Mouse (Mus musculus) hindbrain, embryonic 11.5 days (tissue): Measurements from ENCODE around the gene Mindy4. TPM values are rescaled to one million over a fixed set of nuclear protein-coding genes. Genes with fewer than 3 reads are reported as not detected.
A peak's percentile ranks its signal among the peaks of the same experiment; 100 is the strongest.

Experiments
- ATAC-seq: fragments of 200-750 bp; cut with Nextera tagmentation; 2 replicates; pipeline ENCODE4 v1.8.0; 2017; ENCODE audit warnings: mild to moderate bottlenecking, moderate TSS enrichment, moderate library complexity; ENCODE audit not compliant: low FRiP score
- DNase-seq: peaks from one replicate; pipeline ENCODE4 v3.0.0-alpha.2; 2015; ENCODE audit warnings: low spot score
- H3K27ac ChIP-seq: fragments of 300-500 bp; sonication (generic); 2 replicates; pipeline ENCODE4 v1.5.1; 2014; ENCODE audit warnings: mild to moderate bottlenecking, low read depth, low read length
- H3K27me3 ChIP-seq: fragments of 300-500 bp; sonication (generic); 2 replicates; pipeline ENCODE4 v1.6.1; 2014; ENCODE audit warnings: mild to moderate bottlenecking, low read length, moderate library complexity, mixed read lengths; ENCODE audit not compliant: control insufficient read depth, insufficient read depth
- H3K36me3 ChIP-seq: fragments of 300-500 bp; sonication (generic); 2 replicates; pipeline ENCODE4 v1.6.1; 2014; ENCODE audit warnings: mild to moderate bottlenecking, low read length, moderate library complexity, mixed read lengths; ENCODE audit not compliant: control insufficient read depth, insufficient read depth
- H3K4me1 ChIP-seq: fragments of 300-500 bp; sonication (generic); replicated peaks from 2 replicates; pipeline ENCODE4 v1.6.1; 2014; ENCODE audit warnings: low read length, mixed read lengths; ENCODE audit not compliant: control insufficient read depth, insufficient read depth
- H3K4me2 ChIP-seq: fragments of 300-500 bp; sonication (generic); replicated peaks from 2 replicates; pipeline ENCODE4 v1.6.1; 2014; ENCODE audit warnings: mild to moderate bottlenecking, low read depth, low read length
- H3K4me3 ChIP-seq: fragments of 300-500 bp; sonication (generic); 2 replicates; pipeline ENCODE4 v1.5.1; 2014; ENCODE audit warnings: low read depth, low read length
- H3K9ac ChIP-seq: fragments of 300-500 bp; sonication (generic); 2 replicates; pipeline ENCODE4 v1.6.1; 2014; ENCODE audit warnings: low read depth, low read length
- H3K9me3 ChIP-seq: fragments of 300-500 bp; sonication (generic); 2 replicates; pipeline ENCODE4 v1.6.1; 2016; ENCODE audit warnings: low read length; ENCODE audit not compliant: control insufficient read depth
- WGBS: fragments of 180-500 bp; shearing (Covaris S2); extraction: QIAGEN DNeasy Blood & Tissue Kit; methylation state at CpG from one replicate; pipeline ENCODE4 v1.1.7; 2014; 5-methylcytosine and 5-hydroxymethylcytosine counted together
- polyA plus RNA-seq: library from polyadenylated mRNA; unstranded; fragments of >200 nt; fragmentation: Nextera tagmentation; extraction: Ambion mirVana; gene quantifications from 2 replicates; pipeline ENCODE4 v1.2.1, GENCODE M21; 2014

Mindy4 gene
- polyA plus RNA-seq, 1 experiment from 2014 or later: 12.6 TPM

DNA sequence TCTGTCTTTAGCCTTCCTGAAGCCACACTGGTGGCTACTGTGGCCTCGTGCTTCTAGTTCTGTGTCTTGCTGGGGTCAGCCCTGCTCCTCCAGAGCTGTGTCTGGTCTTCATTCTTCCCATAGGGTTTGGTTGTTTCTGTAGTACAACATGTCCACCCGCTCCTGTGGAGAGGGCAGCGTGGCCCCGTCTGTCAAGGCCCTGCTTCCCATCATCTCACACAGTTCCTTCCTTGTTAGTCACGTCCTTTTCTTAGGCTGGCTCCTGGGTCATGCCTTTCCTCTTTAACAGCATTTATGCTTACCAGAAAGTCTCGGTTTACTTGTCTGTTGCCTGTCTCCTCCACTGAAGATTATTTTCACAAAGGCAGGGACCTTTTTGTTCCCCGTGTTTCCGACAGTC is 26.9 kb downstream of the Mindy4 start:
- no peak for ATAC-seq
- 79% methylated on average over 8 of the region's 8 CpGs for WGBS
- H3K9me3 ChIP-seq: no peaks in the 10 kb centered on the region
- H3K36me3 ChIP-seq: no peaks in the 10 kb centered on the region
- DNase-seq: no peak
- no peak overlapping the region for H3K27ac ChIP-seq
- H3K4me1 ChIP-seq: no peaks in the 10 kb centered on the region
- no peak overlapping the region for H3K9ac ChIP-seq
- no peak overlapping the region for H3K4me3 ChIP-seq
- no peaks in the 10 kb centered on the region for H3K27me3 ChIP-seq
- no peak overlapping the region for H3K4me2 ChIP-seq

DNA sequence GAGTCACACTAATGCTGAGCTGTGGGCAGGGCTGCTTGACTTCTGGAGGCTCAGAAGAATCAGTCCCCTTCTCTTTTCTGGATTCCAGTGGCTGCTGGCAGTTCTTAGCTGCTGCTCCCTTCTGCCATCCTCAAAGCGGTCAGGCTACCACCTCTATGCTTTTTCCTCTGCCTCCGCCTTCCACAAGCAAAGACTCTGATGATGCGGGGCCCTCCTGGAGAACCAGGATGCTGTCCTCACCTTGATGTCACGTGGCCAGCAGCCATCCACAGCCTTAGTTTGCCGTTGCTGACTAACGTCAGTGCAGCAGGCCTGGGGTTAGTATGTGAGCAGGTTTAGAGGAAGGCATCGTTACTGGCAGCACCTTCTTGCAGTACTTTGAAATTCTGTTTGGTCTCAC is 28.9 kb downstream of the Mindy4 start:
- no peak for ATAC-seq
- no peak overlapping the region for H3K27ac ChIP-seq
- WGBS: 89% methylated on average over 7 of the region's 7 CpGs
- no peaks in the 10 kb centered on the region for H3K36me3 ChIP-seq
- no peak overlapping the region for H3K9ac ChIP-seq
- H3K9me3 ChIP-seq: no peaks in the 10 kb centered on the region
- no peaks in the 10 kb centered on the region for H3K4me1 ChIP-seq
- H3K4me2 ChIP-seq: no peak overlapping the region
- no peaks in the 10 kb centered on the region for H3K27me3 ChIP-seq
- no peak for DNase-seq
- no peak overlapping the region for H3K4me3 ChIP-seq

DNA sequence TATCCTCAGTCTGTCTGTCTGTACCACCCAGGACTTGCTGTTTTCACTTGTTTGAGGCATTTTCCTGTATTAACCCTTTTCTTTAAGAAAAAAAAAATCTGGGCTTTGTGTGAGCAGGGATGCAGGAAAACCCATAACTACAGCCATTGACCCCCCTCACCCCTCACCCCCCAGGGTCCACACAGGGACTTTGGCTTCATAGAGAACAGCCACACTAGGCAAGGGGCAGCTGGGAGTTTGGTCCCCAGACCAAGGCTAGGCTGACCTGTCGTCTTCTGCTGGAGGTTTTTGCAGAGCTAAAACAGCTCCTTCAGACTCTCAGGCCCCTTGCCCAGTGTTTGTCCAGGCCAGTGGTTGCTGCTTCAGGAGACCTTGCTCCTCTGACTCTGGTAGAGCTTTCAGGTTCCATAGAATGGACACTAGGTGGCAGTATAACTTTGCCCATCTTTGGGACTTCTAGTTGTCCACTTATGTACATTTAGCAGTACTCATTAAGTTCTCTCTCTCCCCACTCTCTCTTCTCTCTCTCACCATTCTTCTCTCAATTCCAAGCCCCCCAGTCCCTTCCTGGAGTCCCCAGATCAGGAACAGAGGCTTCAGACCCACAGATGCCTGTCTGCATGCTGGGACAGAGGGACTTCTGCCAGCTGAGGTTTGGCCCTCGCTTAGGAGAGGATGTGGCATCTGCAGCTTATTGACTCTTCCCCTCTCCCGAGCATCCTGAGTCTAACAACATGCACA is 29.5 kb downstream of the Mindy4 start:
- H3K9ac ChIP-seq: no peak overlapping the region
- H3K9me3 ChIP-seq: no peaks in the 10 kb centered on the region
- WGBS: 73% methylated on average over 3 of the region's 3 CpGs
- no peak overlapping the region for H3K4me2 ChIP-seq
- DNase-seq (peak; percentile 76), ATAC-seq (peak; percentile 22; the same call in 1 of the 2 replicates)
- H3K4me1 ChIP-seq: no peaks in the 10 kb centered on the region
- no peaks in the 10 kb centered on the region for H3K36me3 ChIP-seq
- no peak overlapping the region for H3K4me3 ChIP-seq
- no peaks in the 10 kb centered on the region for H3K27me3 ChIP-seq
- H3K27ac ChIP-seq: no peak overlapping the region

DNA sequence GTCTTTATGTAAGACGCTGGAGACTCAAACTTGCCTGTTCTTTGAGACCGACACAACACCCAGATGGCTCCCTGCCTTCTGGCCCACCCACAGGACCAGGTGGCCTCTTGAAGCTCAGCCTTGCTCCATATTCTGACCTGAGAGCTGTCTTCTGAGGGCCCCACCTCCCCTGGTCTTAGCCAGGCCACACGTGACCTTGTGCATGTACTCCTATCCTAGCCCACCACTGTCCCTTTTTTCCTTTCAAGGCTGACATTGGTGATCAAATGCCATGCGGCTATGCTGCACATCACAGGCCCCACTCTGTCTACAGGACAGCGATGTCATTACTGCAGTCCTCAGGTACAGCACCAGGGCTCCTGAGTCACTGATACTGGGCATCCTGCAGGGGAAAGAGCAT is 30.1 kb downstream of the Mindy4 start:
- H3K4me3 ChIP-seq: no peak overlapping the region
- H3K27ac ChIP-seq: no peak overlapping the region
- no peaks in the 10 kb centered on the region for H3K9me3 ChIP-seq
- no peak for DNase-seq
- no peak for ATAC-seq
- WGBS: 93% methylated on average over 5 of the region's 5 CpGs
- no peaks in the 10 kb centered on the region for H3K36me3 ChIP-seq
- H3K4me1 ChIP-seq: no peaks in the 10 kb centered on the region
- H3K27me3 ChIP-seq: no peaks in the 10 kb centered on the region
- no peak overlapping the region for H3K4me2 ChIP-seq
- H3K9ac ChIP-seq: no peak overlapping the region

DNA sequence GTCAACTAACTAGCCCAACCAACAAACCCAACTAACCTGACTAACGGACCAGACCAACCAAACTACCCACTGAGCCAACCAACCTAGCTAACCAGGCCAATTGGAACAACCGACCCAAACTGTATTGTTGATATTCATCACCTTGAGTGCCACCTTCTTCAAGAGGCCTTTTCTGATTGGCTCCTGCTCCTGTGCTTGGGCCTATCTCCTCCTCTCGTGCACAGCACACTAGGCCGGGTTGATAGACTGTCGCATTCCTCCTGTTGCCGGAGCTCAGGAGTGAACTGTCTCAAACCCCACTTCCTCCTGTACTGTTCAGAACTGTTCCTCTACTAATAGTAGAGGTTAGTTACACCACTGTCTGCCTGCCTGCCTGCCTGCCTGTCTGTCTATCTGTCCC is 31.5 kb downstream of the Mindy4 start:
- Histone ChIP-seq H3K9ac (no peak overlapping the region), H3K27ac (no peak overlapping the region), H3K27me3 (no peaks in the 10 kb centered on the region), H3K4me1 (no peaks in the 10 kb centered on the region), H3K9me3 (no peaks in the 10 kb centered on the region), H3K4me2 (no peak overlapping the region), H3K4me3 (no peak overlapping the region), H3K36me3 (no peaks in the 10 kb centered on the region)
- 91% methylated on average over 6 of the region's 6 CpGs for WGBS
- ATAC-seq (no peak), DNase-seq (no peak)

DNA sequence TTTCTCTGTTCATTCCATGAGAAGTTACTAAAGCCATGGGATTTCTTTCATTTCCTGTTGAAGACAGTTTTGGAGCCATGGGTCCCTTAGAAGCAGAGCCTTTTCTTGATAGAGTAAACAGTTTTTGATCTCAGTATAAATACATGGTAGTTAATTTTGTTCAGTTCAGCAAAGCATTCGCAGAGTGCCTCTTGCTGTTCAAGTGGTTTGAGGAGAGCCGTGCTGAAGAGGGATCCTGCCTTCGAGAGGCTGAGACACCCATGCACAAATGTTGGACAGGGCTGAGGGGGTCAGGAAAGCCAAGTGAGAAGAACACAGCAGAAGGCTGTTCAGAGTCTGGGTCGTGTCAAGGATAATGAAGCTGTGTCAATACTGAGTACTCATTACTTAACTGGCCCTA is 32.5 kb downstream of the Mindy4 start:
- DNase-seq: no peak
- Histone ChIP-seq H3K36me3 (no peaks in the 10 kb centered on the region), H3K9me3 (no peaks in the 10 kb centered on the region), H3K27ac (no peak overlapping the region), H3K4me1 (no peaks in the 10 kb centered on the region), H3K4me2 (no peak overlapping the region), H3K27me3 (no peaks in the 10 kb centered on the region), H3K9ac (no peak overlapping the region), H3K4me3 (no peak overlapping the region)
- no peak for ATAC-seq
- 83% methylated on average over 4 of the region's 4 CpGs for WGBS

DNA sequence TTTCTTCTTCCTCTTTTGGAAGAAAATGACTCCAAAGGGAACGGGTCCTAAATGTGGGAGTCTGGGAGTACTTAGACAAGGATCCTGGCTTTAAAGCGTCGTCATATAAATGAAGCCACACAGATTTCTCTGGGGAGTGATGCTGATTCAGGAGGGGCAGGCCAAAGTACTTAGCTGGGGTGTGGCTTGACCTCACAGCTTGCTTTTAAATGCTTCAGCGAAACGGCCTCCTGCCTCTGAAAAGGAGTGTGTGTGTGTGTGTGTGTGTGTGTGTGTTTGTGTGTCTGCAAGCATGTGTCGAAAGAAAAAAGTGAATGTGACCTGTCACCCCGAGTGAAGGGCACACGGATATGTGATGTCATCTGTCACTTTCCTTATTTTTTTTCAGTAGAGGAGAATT is 36.7 kb downstream of the Mindy4 start:
- H3K27ac ChIP-seq: no peak overlapping the region
- no peak overlapping the region for H3K4me3 ChIP-seq
- H3K36me3 ChIP-seq: no peaks in the 10 kb centered on the region
- no peak overlapping the region for H3K9ac ChIP-seq
- DNase-seq (no peak), ATAC-seq (no peak)
- 51% methylated on average over 8 of the region's 8 CpGs for WGBS
- no peaks in the 10 kb centered on the region for H3K9me3 ChIP-seq
- H3K4me2 ChIP-seq: no peak overlapping the region
- no peaks in the 10 kb centered on the region for H3K4me1 ChIP-seq
- no peaks in the 10 kb centered on the region for H3K27me3 ChIP-seq

DNA sequence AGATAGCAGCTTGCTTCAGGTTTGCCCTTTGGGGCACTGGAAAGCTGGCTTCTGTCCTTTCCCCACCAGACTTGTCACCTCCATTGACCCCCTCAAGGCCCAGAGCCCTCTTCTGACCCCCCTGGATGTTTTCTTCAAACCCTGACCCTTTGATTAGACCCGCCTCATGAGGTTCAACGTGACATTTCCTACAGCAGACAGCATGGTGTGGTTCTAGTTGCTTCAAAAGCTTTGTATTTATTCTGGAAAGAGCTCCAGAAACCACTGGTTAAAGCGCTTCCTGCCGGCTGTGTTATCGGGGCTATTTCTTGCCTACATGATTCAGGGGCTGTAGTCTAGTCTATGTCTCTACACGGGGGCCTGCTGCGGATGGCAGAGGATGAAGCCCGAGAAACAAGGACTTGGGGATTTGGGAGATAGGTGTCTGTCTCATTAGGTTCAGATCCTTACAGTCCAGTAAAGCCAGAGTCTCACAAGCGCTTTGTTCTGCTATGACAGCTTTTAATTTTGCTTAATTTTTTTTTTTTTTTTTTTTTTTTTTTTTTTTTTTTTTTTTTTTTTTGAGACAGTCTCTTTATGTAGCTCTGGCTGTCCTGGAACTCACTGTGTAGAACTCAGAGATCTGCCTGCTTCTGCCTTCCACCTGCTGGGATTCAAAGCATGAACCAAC is 37.5 kb downstream of the Mindy4 start:
- 88% methylated on average over 9 of the region's 9 CpGs for WGBS

DNA sequence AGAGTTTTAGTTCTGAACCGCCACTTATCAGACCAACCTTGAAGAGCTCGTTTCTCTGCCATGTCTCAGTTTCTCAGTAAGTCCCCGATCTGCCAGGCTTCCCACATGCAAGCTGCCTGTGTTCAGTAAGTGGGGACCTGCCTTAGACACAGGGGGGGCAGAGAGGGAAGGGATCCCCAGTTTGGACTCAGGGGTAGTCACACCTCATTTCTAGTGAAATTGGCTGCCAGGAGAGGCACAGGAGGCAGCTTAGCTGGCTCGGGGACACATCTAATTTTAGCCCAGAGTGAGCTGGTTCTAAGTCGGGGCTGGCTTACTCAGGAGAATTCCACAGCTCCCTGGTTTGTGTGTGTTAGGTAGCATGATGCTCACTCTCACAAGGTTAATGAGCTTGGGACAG is 38.3 kb downstream of the Mindy4 start:
- Histone ChIP-seq H3K9ac (no peak overlapping the region), H3K4me2 (no peak overlapping the region), H3K4me1 (no peaks in the 10 kb centered on the region), H3K27me3 (no peaks in the 10 kb centered on the region), H3K27ac (no peak overlapping the region), H3K4me3 (no peak overlapping the region), H3K9me3 (no peaks in the 10 kb centered on the region), H3K36me3 (no peaks in the 10 kb centered on the region)
- 90% methylated on average over 5 of the region's 5 CpGs for WGBS
- ATAC-seq (no peak), DNase-seq (no peak)

More for the DNA sequence above, 37.5 kb downstream of the Mindy4 start:
- H3K9me3 ChIP-seq: no peaks in the 10 kb centered on the region
- no peaks in the 10 kb centered on the region for H3K4me1 ChIP-seq
- H3K4me3 ChIP-seq: no peak overlapping the region
- DNase-seq (no peak), ATAC-seq (no peak)
- no peak overlapping the region for H3K27ac ChIP-seq
- H3K9ac ChIP-seq: no peak overlapping the region
- no peak overlapping the region for H3K4me2 ChIP-seq
- no peaks in the 10 kb centered on the region for H3K27me3 ChIP-seq
- H3K36me3 ChIP-seq: no peaks in the 10 kb centered on the region
